Mouse (Mus musculus): ENCODE results near the gene Samd4b. TPM values are rescaled to one million over a fixed set of nuclear protein-coding genes. Genes with fewer than 3 reads are reported as not detected.
A peak's percentile ranks its signal among the peaks of the same experiment; 100 is the strongest.

Gene Samd4b
- polyA plus RNA-seq, 1 experiment from 2014 or later = 29.5 TPM

DNA sequence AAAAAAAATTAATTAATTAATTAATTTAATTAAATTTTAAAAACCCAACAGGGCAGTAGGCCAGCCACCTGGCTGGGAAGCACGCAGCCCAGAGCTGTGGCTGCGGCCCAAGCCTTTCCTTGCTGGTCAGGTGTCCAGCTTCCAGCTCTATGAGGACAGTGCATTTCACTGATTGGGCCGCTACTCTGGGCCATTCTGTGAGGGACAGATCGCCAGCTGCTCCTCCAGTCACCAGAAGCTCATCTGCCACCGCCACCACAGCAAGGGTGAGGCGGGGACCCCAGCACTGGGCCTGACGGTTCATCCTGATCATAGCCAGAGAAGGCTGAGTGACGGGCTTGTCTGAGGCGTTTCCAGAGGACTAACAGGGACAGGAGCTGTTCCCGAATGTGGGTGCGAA lies 36.0 kb downstream of the Samd4b start:
- Histone ChIP-seq H3K4me2 (ENCODE audit: low read length) (no peak overlapping the region), H3K9ac (replicated peaks; ENCODE audit: low read length) (no peak overlapping the region), H3K4me3 (replicated peaks; ENCODE audit: low read depth, low read length) (no peak overlapping the region), H3K36me3 (ENCODE audit: control insufficient read depth, insufficient read depth, low read length) (peaks cover 69% of the 10 kb centered on the region), H3K27ac (replicated peaks; ENCODE audit: low read depth, low read length) (no peak overlapping the region), H3K4me1 (ENCODE audit: control insufficient read depth, insufficient read depth, low read length) (no peaks in the 10 kb centered on the region), H3K9me3 (ENCODE audit: control insufficient read depth, low read length) (no peaks in the 10 kb centered on the region), H3K27me3 (ENCODE audit: control insufficient read depth, insufficient read depth, low read length) (no peaks in the 10 kb centered on the region)
- DNase-seq = no peak
- 88% methylated on average over 11 of the region's 11 CpGs for WGBS
- no peak for ATAC-seq (ENCODE audit: low FRiP score, low TSS enrichment)

DNA sequence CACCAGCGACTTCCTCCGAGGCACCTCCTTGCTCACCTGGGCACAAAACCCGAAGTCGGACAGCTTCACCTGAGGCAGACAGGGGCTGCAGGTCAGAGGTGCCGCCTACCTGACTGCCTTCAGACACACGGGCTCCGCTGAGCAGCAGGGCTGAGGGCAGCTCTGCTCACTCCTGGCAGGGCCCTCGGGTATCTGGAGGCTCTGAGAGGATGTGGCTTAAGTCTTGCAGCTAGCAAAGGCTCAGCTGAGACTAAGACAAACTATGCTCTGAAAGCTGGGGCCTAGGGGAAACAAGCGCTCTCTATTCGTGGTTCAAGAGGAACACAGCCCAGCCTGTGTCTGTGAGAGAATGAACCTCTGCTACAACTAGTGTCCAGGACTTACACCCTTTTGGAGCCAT lies 37.1 kb downstream of the Samd4b start:
- 93% methylated on average over 10 of the region's 10 CpGs for WGBS
- no peak overlapping the region for H3K4me3 ChIP-seq (replicated peaks; ENCODE audit: low read depth, low read length)
- no peak overlapping the region for H3K9ac ChIP-seq (replicated peaks; ENCODE audit: low read length)
- H3K4me1 ChIP-seq (ENCODE audit: control insufficient read depth, insufficient read depth, low read length) = peaks cover 4% of the 10 kb centered on the region; the same call in 1 of the 2 replicates
- no peak overlapping the region for H3K27ac ChIP-seq (replicated peaks; ENCODE audit: low read depth, low read length)
- no peaks in the 10 kb centered on the region for H3K9me3 ChIP-seq (ENCODE audit: control insufficient read depth, low read length)
- H3K27me3 ChIP-seq (ENCODE audit: control insufficient read depth, insufficient read depth, low read length) = no peaks in the 10 kb centered on the region
- H3K36me3 ChIP-seq (ENCODE audit: control insufficient read depth, insufficient read depth, low read length) = peaks cover 58% of the 10 kb centered on the region
- DNase-seq (no peak), ATAC-seq (ENCODE audit: low FRiP score, low TSS enrichment) (no peak)
- no peak overlapping the region for H3K4me2 ChIP-seq (ENCODE audit: low read length)

DNA sequence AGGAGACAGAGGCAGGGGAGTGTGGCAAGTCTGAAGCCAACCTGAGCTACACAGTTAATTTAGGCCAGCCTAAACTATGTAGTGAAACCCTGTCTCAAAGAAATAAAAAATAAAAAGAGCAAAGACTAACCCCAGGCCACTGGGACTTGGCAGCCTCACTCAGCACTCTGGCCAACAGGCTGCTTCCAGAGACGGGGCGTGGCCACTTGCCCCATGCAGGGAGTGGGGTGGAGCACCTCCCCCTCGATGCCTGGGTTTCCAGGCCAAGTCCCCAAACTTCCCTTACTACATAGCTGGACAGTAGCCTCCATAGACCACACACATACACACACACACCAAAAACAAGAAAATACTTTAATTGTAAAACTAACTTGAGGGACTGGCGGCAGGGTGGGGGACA lies 39.5 kb downstream of the Samd4b start:
- Histone ChIP-seq H3K9me3 (ENCODE audit: control insufficient read depth, low read length) (no peaks in the 10 kb centered on the region), H3K27me3 (ENCODE audit: control insufficient read depth, insufficient read depth, low read length) (no peaks in the 10 kb centered on the region), H3K9ac (replicated peaks; ENCODE audit: low read length) (no peak overlapping the region), H3K36me3 (ENCODE audit: control insufficient read depth, insufficient read depth, low read length) (peaks cover 34% of the 10 kb centered on the region), H3K4me3 (replicated peaks; ENCODE audit: low read depth, low read length) (no peak overlapping the region), H3K4me2 (ENCODE audit: low read length) (no peak overlapping the region), H3K27ac (replicated peaks; ENCODE audit: low read depth, low read length) (no peak overlapping the region), H3K4me1 (ENCODE audit: control insufficient read depth, insufficient read depth, low read length) (peaks cover 4% of the 10 kb centered on the region; the same call in 1 of the 2 replicates)
- ATAC-seq (ENCODE audit: low FRiP score, low TSS enrichment) (no peak), DNase-seq (no peak)
- WGBS = 86% methylated on average over 4 of the region's 4 CpGs

DNA sequence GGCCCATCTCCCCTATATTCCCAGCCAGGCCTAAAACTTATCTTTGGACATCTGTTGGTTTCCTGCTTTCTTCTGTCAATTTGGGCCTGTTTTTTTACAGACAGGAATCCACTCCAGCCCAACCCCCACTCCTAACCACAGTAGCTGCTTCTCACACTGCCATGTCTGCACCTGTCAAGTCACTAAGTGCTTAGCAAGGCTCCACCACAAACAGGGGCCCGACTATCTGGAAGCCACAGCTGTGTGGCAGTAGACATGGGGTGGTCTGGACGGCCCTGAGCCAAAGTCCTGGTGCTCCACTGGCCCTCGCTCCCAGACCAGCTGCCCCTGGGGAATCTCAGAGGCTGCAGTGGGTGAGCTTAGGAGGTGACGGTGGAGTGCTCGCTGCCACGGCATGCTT lies 40.2 kb downstream of the Samd4b start:
- H3K9ac ChIP-seq (replicated peaks; ENCODE audit: low read length) = no peak overlapping the region
- no peak overlapping the region for H3K4me2 ChIP-seq (ENCODE audit: low read length)
- 85% methylated on average over 6 of the region's 6 CpGs for WGBS
- H3K36me3 ChIP-seq (ENCODE audit: control insufficient read depth, insufficient read depth, low read length) = peaks cover 28% of the 10 kb centered on the region
- DNase-seq (no peak), ATAC-seq (ENCODE audit: low FRiP score, low TSS enrichment) (no peak)
- H3K9me3 ChIP-seq (ENCODE audit: control insufficient read depth, low read length) = no peaks in the 10 kb centered on the region
- no peak overlapping the region for H3K27ac ChIP-seq (replicated peaks; ENCODE audit: low read depth, low read length)
- no peaks in the 10 kb centered on the region for H3K27me3 ChIP-seq (ENCODE audit: control insufficient read depth, insufficient read depth, low read length)
- peaks cover 4% of the 10 kb centered on the region; the same call in 1 of the 2 replicates for H3K4me1 ChIP-seq (ENCODE audit: control insufficient read depth, insufficient read depth, low read length)
- no peak overlapping the region for H3K4me3 ChIP-seq (replicated peaks; ENCODE audit: low read depth, low read length)

DNA sequence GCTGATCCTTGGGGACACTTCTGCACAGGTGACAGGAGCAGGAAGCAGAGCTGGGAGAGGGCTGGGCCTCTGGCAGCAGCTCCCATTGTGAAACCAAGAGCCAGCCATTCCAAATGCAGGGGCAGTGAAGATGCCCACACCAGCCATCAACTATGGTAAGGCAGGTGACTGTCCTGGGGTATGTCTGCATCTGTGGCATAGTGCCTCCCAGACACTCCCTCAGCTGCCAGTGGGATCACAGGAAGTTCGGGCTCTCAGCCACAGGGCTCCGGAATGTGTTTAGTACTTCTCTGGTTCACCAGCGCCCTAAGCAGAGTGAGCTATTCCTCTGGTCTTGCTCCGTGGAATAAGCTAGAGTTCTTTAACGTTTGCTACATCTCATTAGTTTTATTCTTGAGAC lies 40.9 kb downstream of the Samd4b start:
- Histone ChIP-seq H3K9me3 (ENCODE audit: control insufficient read depth, low read length) (no peaks in the 10 kb centered on the region), H3K27me3 (ENCODE audit: control insufficient read depth, insufficient read depth, low read length) (no peaks in the 10 kb centered on the region), H3K4me2 (ENCODE audit: low read length) (no peak overlapping the region), H3K27ac (replicated peaks; ENCODE audit: low read depth, low read length) (no peak overlapping the region), H3K9ac (replicated peaks; ENCODE audit: low read length) (no peak overlapping the region), H3K4me1 (ENCODE audit: control insufficient read depth, insufficient read depth, low read length) (peaks cover 4% of the 10 kb centered on the region; the same call in 1 of the 2 replicates), H3K4me3 (replicated peaks; ENCODE audit: low read depth, low read length) (no peak overlapping the region), H3K36me3 (ENCODE audit: control insufficient read depth, insufficient read depth, low read length) (peaks cover 22% of the 10 kb centered on the region)
- no peak for DNase-seq
- WGBS = 83% methylated on average over 5 of the region's 5 CpGs
- ATAC-seq (ENCODE audit: low FRiP score, low TSS enrichment) = no peak

DNA sequence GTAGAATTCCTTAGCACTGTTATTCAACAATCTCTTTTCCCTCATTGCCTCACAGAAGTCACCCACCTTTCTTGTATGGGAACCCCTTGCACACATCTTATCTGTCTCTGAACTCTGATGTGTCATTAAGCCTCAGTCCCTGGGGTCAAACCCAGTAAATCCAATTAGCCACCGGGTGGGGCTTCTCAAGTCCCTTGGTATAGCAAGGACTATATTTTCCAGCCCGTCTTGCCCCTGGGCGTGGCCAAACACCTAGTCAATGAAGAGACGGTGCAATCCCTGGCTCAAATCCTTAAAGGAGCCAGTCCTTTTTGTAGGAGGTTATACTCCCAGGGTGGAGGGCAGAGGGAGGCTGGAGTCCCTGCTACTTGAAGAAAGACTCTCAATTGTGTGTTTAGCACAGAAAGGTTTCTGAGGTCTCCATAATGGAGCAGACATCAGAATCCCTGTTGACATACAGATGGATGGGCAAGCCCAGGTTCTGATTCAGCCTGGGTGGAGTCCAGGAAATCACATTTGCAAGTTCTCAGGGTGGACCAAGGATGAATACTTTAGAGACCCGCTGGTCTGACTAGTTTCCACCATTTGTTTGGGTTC lies 41.9 kb downstream of the Samd4b start:
- H3K4me1 ChIP-seq (ENCODE audit: control insufficient read depth, insufficient read depth, low read length) = peaks cover 4% of the 10 kb centered on the region; the same call in 1 of the 2 replicates
- H3K27ac ChIP-seq (replicated peaks; ENCODE audit: low read depth, low read length) = no peak overlapping the region
- H3K9ac ChIP-seq (replicated peaks; ENCODE audit: low read length) = no peak overlapping the region
- H3K27me3 ChIP-seq (ENCODE audit: control insufficient read depth, insufficient read depth, low read length) = no peaks in the 10 kb centered on the region
- H3K4me3 ChIP-seq (replicated peaks; ENCODE audit: low read depth, low read length) = no peak overlapping the region
- no peak for DNase-seq
- H3K4me2 ChIP-seq (ENCODE audit: low read length) = no peak overlapping the region
- no peak for ATAC-seq (ENCODE audit: low FRiP score, low TSS enrichment)
- peaks cover 17% of the 10 kb centered on the region for H3K36me3 ChIP-seq (ENCODE audit: control insufficient read depth, insufficient read depth, low read length)
- H3K9me3 ChIP-seq (ENCODE audit: control insufficient read depth, low read length) = no peaks in the 10 kb centered on the region
- WGBS = 17% methylated on average over 5 of the region's 5 CpGs

DNA sequence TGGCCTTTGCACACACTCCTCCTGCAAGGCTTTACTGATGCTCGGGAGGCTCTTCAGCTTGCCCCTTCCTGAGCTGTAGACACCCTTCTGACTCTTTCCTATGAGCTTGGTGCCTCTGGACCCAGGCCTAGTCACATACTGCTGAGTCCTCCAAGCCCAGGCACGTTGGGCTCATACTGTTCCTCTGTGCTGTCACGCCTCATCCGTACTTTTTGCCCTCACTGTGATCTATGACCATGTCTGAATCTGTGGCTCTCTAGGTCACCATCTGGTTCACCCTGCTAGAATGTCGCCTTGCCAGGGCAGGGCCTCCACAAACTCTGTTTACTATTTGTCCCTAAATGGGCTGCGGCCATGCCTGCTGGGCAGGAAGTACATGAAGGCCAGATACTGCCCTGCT lies 44.9 kb downstream of the Samd4b start:
- Histone ChIP-seq H3K9ac (replicated peaks; ENCODE audit: low read length) (no peak overlapping the region), H3K27ac (replicated peaks; ENCODE audit: low read depth, low read length) (no peak overlapping the region), H3K4me2 (ENCODE audit: low read length) (no peak overlapping the region), H3K27me3 (ENCODE audit: control insufficient read depth, insufficient read depth, low read length) (no peaks in the 10 kb centered on the region), H3K36me3 (ENCODE audit: control insufficient read depth, insufficient read depth, low read length) (no peaks in the 10 kb centered on the region), H3K4me3 (replicated peaks; ENCODE audit: low read depth, low read length) (no peak overlapping the region), H3K4me1 (ENCODE audit: control insufficient read depth, insufficient read depth, low read length) (peaks cover 4% of the 10 kb centered on the region; the same call in 1 of the 2 replicates), H3K9me3 (ENCODE audit: control insufficient read depth, low read length) (no peaks in the 10 kb centered on the region)
- 87% methylated on average over 6 of the region's 6 CpGs for WGBS
- ATAC-seq (ENCODE audit: low FRiP score, low TSS enrichment) (no peak), DNase-seq (no peak)

DNA sequence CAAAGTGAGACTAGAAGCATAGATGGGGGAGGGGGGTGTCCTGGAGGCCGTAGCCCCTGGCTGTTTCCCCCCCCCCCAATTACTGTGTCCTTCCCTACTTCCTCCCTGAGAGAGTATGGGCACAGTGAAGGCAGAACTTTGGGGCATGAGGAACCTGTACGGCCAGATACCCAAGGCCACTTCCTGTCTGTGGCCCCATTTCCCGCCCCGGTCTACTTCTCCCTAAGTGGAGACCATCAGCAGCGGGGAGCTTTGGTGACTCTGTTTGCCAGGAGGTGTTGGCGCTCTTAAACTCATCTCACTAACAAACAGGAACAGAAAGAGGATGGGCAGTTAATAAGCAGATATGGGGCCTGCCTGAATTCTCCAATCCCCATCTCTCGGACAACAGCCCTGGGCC lies 50.3 kb downstream of the Samd4b start:
- Histone ChIP-seq H3K9me3 (ENCODE audit: control insufficient read depth, low read length) (no peaks in the 10 kb centered on the region), H3K4me3 (replicated peaks; ENCODE audit: low read depth, low read length) (no peak overlapping the region), H3K27ac (replicated peaks; ENCODE audit: low read depth, low read length) (no peak overlapping the region), H3K4me1 (ENCODE audit: control insufficient read depth, insufficient read depth, low read length) (peaks cover 2% of the 10 kb centered on the region; the same call in 1 of the 2 replicates), H3K27me3 (ENCODE audit: control insufficient read depth, insufficient read depth, low read length) (peaks cover 34% of the 10 kb centered on the region; the same call in 1 of the 2 replicates), H3K4me2 (ENCODE audit: low read length) (no peak overlapping the region), H3K9ac (replicated peaks; ENCODE audit: low read length) (no peak overlapping the region), H3K36me3 (ENCODE audit: control insufficient read depth, insufficient read depth, low read length) (no peaks in the 10 kb centered on the region)
- no peak for ATAC-seq (ENCODE audit: low FRiP score, low TSS enrichment)
- 72% methylated on average over 7 of the region's 7 CpGs for WGBS
- no peak for DNase-seq

DNA sequence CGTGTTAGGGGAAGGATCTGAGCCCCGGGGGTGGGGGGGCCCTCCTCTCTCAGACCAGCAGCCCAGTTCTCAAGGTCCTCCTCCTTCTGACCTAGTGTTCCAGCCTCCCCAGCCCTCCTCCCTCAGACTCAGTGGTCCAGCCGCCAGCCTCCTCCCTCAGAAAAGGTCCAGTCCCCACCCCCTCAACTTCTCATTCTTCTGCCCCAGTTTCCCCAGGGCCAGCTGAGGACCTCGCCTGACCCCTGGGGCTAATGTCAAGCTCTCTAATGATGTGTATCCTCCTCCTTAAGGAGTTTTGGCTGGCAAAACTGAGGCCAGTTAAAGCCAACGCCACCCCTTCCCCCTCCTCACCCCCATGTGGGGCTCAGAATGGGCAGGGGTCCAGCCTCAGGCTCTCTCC lies 50.8 kb downstream of the Samd4b start, which contains the start of gene Nccrp1:
Gene Nccrp1 (minus strand): TSS at position 101 of the 400 bp plus-strand sequence.
- 6% methylated on average over 5 of the region's 5 CpGs for WGBS
- no peak for DNase-seq
- no peak within 1 kb of the TSS for H3K27ac ChIP-seq (replicated peaks; ENCODE audit: low read depth, low read length)
- no peak for ATAC-seq (ENCODE audit: low FRiP score, low TSS enrichment)
- no peaks in the 10 kb centered on the region for H3K36me3 ChIP-seq (ENCODE audit: control insufficient read depth, insufficient read depth, low read length)
- H3K27me3 ChIP-seq (ENCODE audit: control insufficient read depth, insufficient read depth, low read length) = peaks cover 34% of the 10 kb centered on the region; the same call in 1 of the 2 replicates
- peak within 1 kb of the TSS; percentile 59 for H3K4me2 ChIP-seq (ENCODE audit: low read length)
- peak within 1 kb of the TSS; percentile 31; the same call in 1 of the 2 replicates for H3K9ac ChIP-seq (replicated peaks; ENCODE audit: low read length)
- no peaks in the 10 kb centered on the region for H3K9me3 ChIP-seq (ENCODE audit: control insufficient read depth, low read length)
- peaks cover 2% of the 10 kb centered on the region; the same call in 1 of the 2 replicates for H3K4me1 ChIP-seq (ENCODE audit: control insufficient read depth, insufficient read depth, low read length)
- H3K4me3 ChIP-seq (replicated peaks; ENCODE audit: low read depth, low read length) = peak within 1 kb of the TSS; percentile 28
